Mouse (Mus musculus): ENCODE data around the gene Chst15. TPM values are rescaled to one million over a fixed set of nuclear protein-coding genes. Genes with fewer than 3 reads are reported as not detected.

Chst15 gene
- polyA plus RNA-seq, 1 experiment, result 15.4 TPM

DNA sequence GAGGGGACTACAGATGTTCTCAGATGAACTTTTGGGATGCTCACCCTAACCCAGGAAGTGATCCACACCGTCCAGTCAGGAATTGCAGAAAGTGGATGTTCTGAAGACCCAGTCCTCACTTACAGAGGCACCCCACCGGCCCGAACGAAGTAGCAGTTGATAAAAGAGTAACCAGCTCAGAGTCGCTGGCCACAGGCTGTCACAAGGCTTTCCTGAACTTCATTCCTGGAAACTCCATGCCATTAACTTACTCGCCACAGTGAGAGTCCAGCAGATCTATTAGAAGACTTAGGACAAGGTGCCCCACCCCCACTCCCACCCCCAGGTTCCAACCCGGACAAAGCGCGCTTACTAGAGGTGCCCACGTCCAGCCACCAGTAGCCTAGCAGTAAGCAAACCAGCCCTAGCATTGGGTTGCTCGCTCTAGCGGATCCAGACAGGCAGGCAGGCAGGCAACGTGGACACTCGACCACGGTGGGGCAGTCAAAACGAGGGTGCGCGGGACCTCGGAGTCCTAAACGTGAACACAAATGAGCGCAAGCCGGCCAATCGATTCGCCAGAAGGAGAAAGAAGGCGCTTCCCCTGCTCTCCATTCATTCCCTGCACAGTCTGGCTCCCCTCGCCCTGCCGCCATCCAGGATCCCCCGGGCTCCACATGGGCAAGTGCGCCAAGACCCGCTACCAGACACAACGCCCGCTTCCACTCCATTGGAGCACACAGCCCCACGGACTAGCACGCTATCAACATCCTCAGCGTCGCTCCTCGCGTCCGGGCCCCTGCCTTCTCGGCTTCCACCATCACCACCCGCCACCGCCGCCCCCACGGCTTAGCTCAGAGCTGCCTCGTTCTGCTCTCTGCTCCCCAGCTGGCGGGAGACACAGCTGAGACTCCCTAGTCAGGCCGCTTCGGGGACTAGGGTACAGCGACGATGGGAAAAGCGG, 1.6 kb downstream of the Chst15 start:
- Histone ChIP-seq H3K27ac (ENCODE audit: insufficient read depth, low read length) (peak overlapping the region; percentile 55), H3K4me3 (replicated peaks; ENCODE audit: insufficient read depth, low read depth, low read length) (peak overlapping the region; percentile 72), H3K4me1 (ENCODE audit: control insufficient read depth, insufficient read depth, low read length) (peaks cover 22% of the 10 kb centered on the region), H3K27me3 (ENCODE audit: control insufficient read depth, insufficient read depth, low read length) (no peaks in the 10 kb centered on the region)
- peak; percentile 86 to 87 for DNase-seq
- WGBS, result 2% methylated on average over 51 of the region's 51 CpGs
- TF ChIP-seq CTCF (IDR thresholded peaks at IDR 0.05; ENCODE audit: borderline replicate concordance, insufficient read depth, low read depth, low read length) (peak; percentile 61), POLR2A (IDR thresholded peaks at IDR 0.05; ENCODE audit: borderline replicate concordance, insufficient read depth, low read length) (peak; percentile 41; the same call in 1 of the 2 replicates)

DNA sequence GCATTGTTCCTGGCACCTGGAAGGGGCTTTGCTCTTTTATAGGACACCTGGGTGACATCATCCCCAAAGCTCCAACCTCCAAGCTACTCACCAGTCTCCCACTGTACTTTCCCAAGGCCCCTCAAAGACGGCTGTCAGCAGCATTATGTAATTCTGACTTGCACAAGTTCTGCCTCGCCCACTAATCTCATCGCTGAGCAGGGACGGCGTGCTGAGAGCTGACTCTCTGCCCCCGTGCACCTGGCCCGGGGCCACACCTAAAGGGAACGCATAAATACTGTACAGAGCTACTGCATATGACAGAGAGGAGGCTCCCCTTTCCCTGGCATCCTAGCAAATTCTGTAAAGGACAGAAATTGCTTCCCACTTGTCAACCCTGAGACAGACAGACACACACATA, 4.6 kb downstream of the Chst15 start:
- WGBS, result 17% methylated on average over 8 of the region's 8 CpGs
- TF ChIP-seq POLR2A (IDR thresholded peaks at IDR 0.05; ENCODE audit: borderline replicate concordance, insufficient read depth, low read length), result no peak
- TF ChIP-seq CTCF (IDR thresholded peaks at IDR 0.05; ENCODE audit: borderline replicate concordance, insufficient read depth, low read depth, low read length), result no peak
- peak; percentile 67 to 77 for DNase-seq
- Histone ChIP-seq H3K27me3 (ENCODE audit: control insufficient read depth, insufficient read depth, low read length) (no peaks in the 10 kb centered on the region), H3K4me1 (ENCODE audit: control insufficient read depth, insufficient read depth, low read length) (peaks cover 39% of the 10 kb centered on the region), H3K4me3 (replicated peaks; ENCODE audit: insufficient read depth, low read depth, low read length) (no peak overlapping the region), H3K27ac (ENCODE audit: insufficient read depth, low read length) (peak overlapping the region; percentile 13; the same call in 1 of the 2 replicates)

- Histone ChIP-seq H3K27me3 (ENCODE audit: control insufficient read depth, insufficient read depth, low read length) (no peaks in the 10 kb centered on the region), H3K27ac (ENCODE audit: insufficient read depth, low read length) (no peak overlapping the region), H3K4me1 (ENCODE audit: control insufficient read depth, insufficient read depth, low read length) (peaks cover 45% of the 10 kb centered on the region), H3K4me3 (replicated peaks; ENCODE audit: insufficient read depth, low read depth, low read length) (no peak overlapping the region)
- DNase-seq, result no peak
- WGBS, result 86% methylated on average over 5 of the region's 5 CpGs
- TF ChIP-seq CTCF (IDR thresholded peaks at IDR 0.05; ENCODE audit: borderline replicate concordance, insufficient read depth, low read depth, low read length), result no peak
- no peak for TF ChIP-seq POLR2A (IDR thresholded peaks at IDR 0.05; ENCODE audit: borderline replicate concordance, insufficient read depth, low read length)
Measured at GRCm38 (mm10) chr7:132308537-132309191, 8.4 kb downstream of the Chst15 start.

- H3K27me3 ChIP-seq (ENCODE audit: control insufficient read depth, insufficient read depth, low read length), result no peaks in the 10 kb centered on the region
- DNase-seq, result no peak
- WGBS, result 58% methylated on average over 6 of the region's 6 CpGs
- peaks cover 37% of the 10 kb centered on the region for H3K4me1 ChIP-seq (ENCODE audit: control insufficient read depth, insufficient read depth, low read length)
- TF ChIP-seq CTCF (IDR thresholded peaks at IDR 0.05; ENCODE audit: borderline replicate concordance, insufficient read depth, low read depth, low read length) (no peak), POLR2A (IDR thresholded peaks at IDR 0.05; ENCODE audit: borderline replicate concordance, insufficient read depth, low read length) (no peak)
- no peak overlapping the region for H3K4me3 ChIP-seq (replicated peaks; ENCODE audit: insufficient read depth, low read depth, low read length)
- H3K27ac ChIP-seq (ENCODE audit: insufficient read depth, low read length), result no peak overlapping the region
Measured at GRCm38 (mm10) chr7:132307722-132308271, 9.2 kb downstream of the Chst15 start.

- DNase-seq, result peak in 1 of 2 experiments; percentile 65
- Histone ChIP-seq H3K27me3 (ENCODE audit: control insufficient read depth, insufficient read depth, low read length) (no peaks in the 10 kb centered on the region), H3K4me1 (ENCODE audit: control insufficient read depth, insufficient read depth, low read length) (peaks cover 38% of the 10 kb centered on the region), H3K4me3 (replicated peaks; ENCODE audit: insufficient read depth, low read depth, low read length) (no peak overlapping the region), H3K27ac (ENCODE audit: insufficient read depth, low read length) (0 out of 2 replicates have a peak overlapping the region, but pooled peaks have one; percentile 28)
- no peak for TF ChIP-seq CTCF (IDR thresholded peaks at IDR 0.05; ENCODE audit: borderline replicate concordance, insufficient read depth, low read depth, low read length)
- no peak for TF ChIP-seq POLR2A (IDR thresholded peaks at IDR 0.05; ENCODE audit: borderline replicate concordance, insufficient read depth, low read length)
- WGBS, result 62% methylated on average over 8 of the region's 8 CpGs
Measured at GRCm38 (mm10) chr7:132306671-132307412, 10.2 kb downstream of the Chst15 start.

DNA sequence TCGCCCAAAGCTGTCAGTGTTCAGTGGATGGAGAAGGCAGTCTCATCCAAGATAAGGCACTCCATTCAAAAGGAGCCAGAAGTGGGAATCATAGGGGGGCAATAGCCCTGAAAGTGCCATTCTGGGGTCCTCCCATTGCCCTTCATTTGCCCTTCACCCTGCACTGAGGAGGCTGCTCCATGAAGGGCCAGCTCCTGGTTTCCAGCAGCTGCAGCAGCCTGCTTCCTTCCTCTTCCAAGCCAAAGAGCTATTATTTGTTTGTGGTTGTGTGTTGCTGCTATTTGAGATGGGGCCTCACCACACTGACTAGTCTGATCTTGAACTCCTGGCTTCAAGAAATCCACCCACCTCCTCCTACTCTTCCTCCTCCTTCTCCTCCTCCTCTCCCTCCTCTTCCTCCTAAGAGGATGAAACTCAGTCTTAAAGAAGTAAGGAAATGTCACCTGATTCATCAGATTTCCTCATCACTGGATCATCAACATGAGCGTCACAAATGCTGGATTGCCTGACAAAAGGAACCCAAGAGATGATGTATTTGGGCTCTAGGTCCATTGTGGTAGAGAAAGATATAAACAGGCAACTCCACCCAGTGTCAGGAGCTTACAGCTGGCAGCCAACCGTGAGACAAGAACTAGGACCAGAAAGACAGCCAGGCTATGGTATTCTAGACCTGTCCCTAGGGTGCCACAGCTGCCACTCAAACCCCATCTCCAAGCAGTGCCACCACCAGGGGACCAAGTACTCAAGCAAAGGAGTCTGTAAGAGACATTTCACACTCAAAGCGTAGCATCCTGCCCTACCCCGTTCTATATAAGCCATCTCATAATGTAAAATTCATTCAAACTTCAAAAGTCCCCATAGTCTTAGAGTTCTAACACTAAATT, 11.3 kb downstream of the Chst15 start:
- Histone ChIP-seq H3K27me3 (ENCODE audit: control insufficient read depth, insufficient read depth, low read length) (no peaks in the 10 kb centered on the region), H3K27ac (ENCODE audit: insufficient read depth, low read length) (no peak overlapping the region), H3K4me3 (replicated peaks; ENCODE audit: insufficient read depth, low read depth, low read length) (no peak overlapping the region), H3K4me1 (ENCODE audit: control insufficient read depth, insufficient read depth, low read length) (peaks cover 36% of the 10 kb centered on the region)
- DNase-seq, result no peak
- TF ChIP-seq CTCF (IDR thresholded peaks at IDR 0.05; ENCODE audit: borderline replicate concordance, insufficient read depth, low read depth, low read length), result no peak
- TF ChIP-seq POLR2A (IDR thresholded peaks at IDR 0.05; ENCODE audit: borderline replicate concordance, insufficient read depth, low read length), result no peak
- 83% methylated on average over 5 of the region's 5 CpGs for WGBS
